Mouse (Mus musculus) midbrain, embryonic 11.5 days (tissue): Measurements from ENCODE around the gene Lca5. TPM values are rescaled to one million over a fixed set of nuclear protein-coding genes. Genes with fewer than 3 reads are reported as not detected.

Experiments
- ATAC-seq: fragments of 200-750 bp; cut with Nextera tagmentation; 2 replicates; pipeline ENCODE4 v1.8.0; 2017; ENCODE audit warnings: moderate TSS enrichment, moderate library complexity; ENCODE audit not compliant: low FRiP score
- DNase-seq: peaks from one replicate; pipeline ENCODE4 v3.0.0; 2015; ENCODE audit warnings: low spot score; ENCODE audit errors: missing footprints
- H3K27ac ChIP-seq: fragments of 300-500 bp; sonication (generic); 2 replicates; pipeline ENCODE4 v1.5.1; 2014; ENCODE audit warnings: low read depth, low read length
- H3K27me3 ChIP-seq: fragments of 300-500 bp; sonication (generic); 2 replicates; pipeline ENCODE4 v1.6.1; 2014; ENCODE audit warnings: mild to moderate bottlenecking, low read length, moderate library complexity, mixed read lengths; ENCODE audit not compliant: control insufficient read depth, insufficient read depth
- H3K36me3 ChIP-seq: fragments of 300-500 bp; sonication (generic); 2 replicates; pipeline ENCODE4 v1.6.1; 2014; ENCODE audit warnings: mild to moderate bottlenecking, low read length, moderate library complexity, mixed read lengths; ENCODE audit not compliant: control insufficient read depth, insufficient read depth
- H3K4me1 ChIP-seq: fragments of 300-500 bp; sonication (generic); 2 replicates; pipeline ENCODE4 v1.6.1; 2014; ENCODE audit warnings: low read length; ENCODE audit not compliant: control insufficient read depth, insufficient read depth
- H3K4me2 ChIP-seq: fragments of 300-500 bp; sonication (generic); 2 replicates; pipeline ENCODE4 v1.6.1; 2014; ENCODE audit warnings: mild to moderate bottlenecking, moderate library complexity
- H3K4me3 ChIP-seq: fragments of 300-500 bp; sonication (generic); 2 replicates; pipeline ENCODE4 v1.5.1; 2014; ENCODE audit warnings: low read depth, low read length
- H3K9ac ChIP-seq: fragments of 300-500 bp; sonication (generic); 2 replicates; pipeline ENCODE4 v1.6.1; 2014; ENCODE audit warnings: low read length
- H3K9me3 ChIP-seq: fragments of 300-500 bp; sonication (generic); 2 replicates; pipeline ENCODE4 v1.6.1; 2016; ENCODE audit warnings: low read length; ENCODE audit not compliant: control insufficient read depth
- WGBS: fragments of 180-500 bp; shearing (Covaris S2); extraction: QIAGEN DNeasy Blood & Tissue Kit; methylation state at CpG from one replicate; pipeline ENCODE4 v1.1.7; 2014; 5-methylcytosine and 5-hydroxymethylcytosine counted together
- polyA plus RNA-seq: library from polyadenylated mRNA; unstranded; fragments of >200 nt; fragmentation: Nextera tagmentation; extraction: Ambion mirVana; gene quantifications from 2 replicates; pipeline ENCODE4 v1.2.1, GENCODE M21; 2014

Lca5 gene
- polyA plus RNA-seq, 1 experiment from 2014 or later = 23.6 TPM

DNA sequence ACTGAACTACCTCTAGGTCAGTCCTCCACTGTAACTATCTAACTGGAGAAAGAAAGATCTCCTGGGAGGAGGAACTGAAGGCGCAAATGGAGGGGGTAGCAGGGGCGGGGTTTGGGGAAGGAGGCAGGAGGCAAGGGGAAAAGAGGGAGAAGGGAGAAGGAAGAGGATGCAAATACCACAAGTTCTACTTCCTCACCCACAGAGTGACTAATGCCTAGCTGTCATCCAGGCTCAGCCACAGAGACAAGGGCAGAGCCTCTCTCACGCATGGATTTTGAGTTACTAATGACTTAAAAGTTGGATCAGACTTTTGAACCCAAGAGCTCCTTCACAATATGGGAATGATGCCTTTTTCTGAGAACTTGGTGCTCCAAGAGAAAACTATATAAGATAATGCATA, 40.1 kb downstream of the Lca5 start:
- H3K4me1 ChIP-seq = no peaks in the 10 kb centered on the region
- H3K4me2 ChIP-seq = no peak overlapping the region
- no peaks in the 10 kb centered on the region; the same call in 1 of the 2 replicates for H3K36me3 ChIP-seq
- H3K27ac ChIP-seq = no peak overlapping the region
- no peak for ATAC-seq
- WGBS = 48% methylated on average over 3 of the region's 3 CpGs
- H3K27me3 ChIP-seq = no peaks in the 10 kb centered on the region
- H3K9ac ChIP-seq = no peak overlapping the region
- no peak overlapping the region for H3K4me3 ChIP-seq
- DNase-seq = no peak
- no peaks in the 10 kb centered on the region for H3K9me3 ChIP-seq

DNA sequence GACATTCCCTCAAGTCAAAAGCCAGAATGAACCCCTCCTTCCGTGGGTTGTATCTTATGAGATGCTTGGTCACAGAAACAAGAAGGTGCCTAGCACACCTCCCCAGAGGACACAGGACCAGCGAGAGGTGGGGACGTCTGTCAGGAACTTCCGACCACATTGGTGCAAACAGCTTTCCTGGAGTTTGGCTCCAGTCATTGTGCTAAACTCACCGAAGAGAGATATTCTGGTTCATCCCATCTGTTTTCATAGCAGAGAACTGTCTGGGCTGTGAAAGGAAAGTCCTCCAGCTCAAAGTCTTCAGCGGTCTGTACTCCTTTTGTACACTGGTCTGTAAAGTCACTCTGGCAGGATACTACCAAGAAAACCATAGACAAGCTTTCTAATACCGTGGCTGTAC, 41.5 kb downstream of the Lca5 start:
- Histone ChIP-seq H3K4me2 (no peak overlapping the region), H3K27ac (no peak overlapping the region)

DNA sequence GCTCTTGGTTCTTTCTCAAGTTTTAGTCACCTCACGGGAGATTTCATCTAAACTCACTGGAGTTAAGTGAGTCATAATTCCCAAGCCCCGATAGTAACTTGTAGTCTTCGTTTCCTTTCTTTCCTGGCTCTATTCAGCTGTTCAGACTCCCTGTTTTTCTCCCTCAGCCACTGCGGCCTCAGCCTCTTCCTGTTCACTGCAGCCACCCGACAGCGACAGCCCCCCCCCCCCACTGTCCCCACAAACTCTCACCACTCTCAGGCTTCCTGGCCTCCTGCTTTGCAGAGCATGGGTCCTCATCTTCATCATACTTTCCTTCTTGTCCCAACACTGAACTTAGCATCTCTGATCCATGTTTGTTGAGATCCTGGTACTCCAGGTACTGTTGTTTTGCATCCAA, 42.7 kb downstream of the Lca5 start:
- Histone ChIP-seq H3K4me3 (no peak overlapping the region), H3K36me3 (peaks cover 5% of the 10 kb centered on the region; the same call in 1 of the 2 replicates), H3K27ac (no peak overlapping the region), H3K9ac (no peak overlapping the region), H3K9me3 (no peaks in the 10 kb centered on the region), H3K27me3 (no peaks in the 10 kb centered on the region), H3K4me1 (no peaks in the 10 kb centered on the region), H3K4me2 (no peak overlapping the region)
- ATAC-seq (no peak), DNase-seq (peak; percentile 45)
- 73% methylated on average over 6 of the region's 6 CpGs for WGBS

More for the DNA sequence above, 41.5 kb downstream of the Lca5 start:
- ATAC-seq (no peak), DNase-seq (peak; percentile 8)
- peaks cover 5% of the 10 kb centered on the region; the same call in 1 of the 2 replicates for H3K36me3 ChIP-seq
- H3K27me3 ChIP-seq = no peaks in the 10 kb centered on the region
- no peak overlapping the region for H3K4me3 ChIP-seq
- WGBS = 94% methylated on average over 7 of the region's 7 CpGs
- H3K9me3 ChIP-seq = no peaks in the 10 kb centered on the region
- no peak overlapping the region for H3K9ac ChIP-seq
- no peaks in the 10 kb centered on the region for H3K4me1 ChIP-seq

DNA sequence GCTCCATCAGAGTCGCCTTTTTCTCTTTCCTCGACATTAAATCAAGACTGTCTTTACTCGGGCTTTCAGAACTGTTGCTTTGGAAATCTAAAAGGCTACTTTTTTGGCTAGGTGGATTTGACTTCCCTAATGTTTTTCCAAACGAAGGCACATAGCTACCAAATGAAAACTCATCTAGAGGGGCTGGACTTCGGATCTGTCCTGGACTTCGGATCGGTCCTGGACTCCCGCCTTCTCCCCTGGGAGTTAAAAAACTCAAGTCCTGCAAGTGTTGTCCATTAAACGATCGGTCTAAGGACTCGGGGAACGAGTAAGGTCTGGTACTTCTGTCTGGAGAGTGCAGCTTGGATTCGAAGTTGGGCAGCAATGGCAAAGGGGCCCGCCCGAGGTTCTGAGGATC, 45.5 kb downstream of the Lca5 start:
- Histone ChIP-seq H3K27ac (no peak overlapping the region), H3K4me1 (no peaks in the 10 kb centered on the region), H3K27me3 (no peaks in the 10 kb centered on the region), H3K9ac (no peak overlapping the region), H3K9me3 (no peaks in the 10 kb centered on the region), H3K4me3 (no peak overlapping the region), H3K36me3 (peaks cover 5% of the 10 kb centered on the region; the same call in 1 of the 2 replicates), H3K4me2 (no peak overlapping the region)
- DNase-seq (peak; percentile 54), ATAC-seq (no peak)
- WGBS = 91% methylated on average over 15 of the region's 15 CpGs

DNA sequence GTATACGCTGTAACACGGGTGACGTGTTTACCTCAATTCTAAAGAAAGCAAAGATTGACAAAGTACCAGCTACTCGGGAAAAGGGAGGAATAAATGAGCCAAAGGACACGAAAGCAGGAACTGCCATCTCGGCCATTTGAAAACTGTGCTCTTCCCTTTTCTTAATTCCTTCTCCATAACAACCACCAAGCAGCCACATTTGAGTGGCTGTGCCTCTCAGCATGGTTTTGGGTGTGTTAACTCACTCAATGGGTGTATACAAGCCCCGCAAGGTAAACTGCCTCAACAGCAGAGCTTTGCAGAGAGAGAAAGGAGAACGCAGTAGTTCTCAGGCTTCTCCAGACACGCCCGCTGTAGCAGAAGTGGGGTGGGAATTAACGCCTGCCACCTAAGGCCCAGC, 48.9 kb downstream of the Lca5 start:
- no peak for DNase-seq
- Histone ChIP-seq H3K9ac (no peak overlapping the region), H3K4me2 (no peak overlapping the region), H3K4me1 (no peaks in the 10 kb centered on the region), H3K9me3 (no peaks in the 10 kb centered on the region), H3K4me3 (no peak overlapping the region), H3K36me3 (peaks cover 5% of the 10 kb centered on the region; the same call in 1 of the 2 replicates), H3K27me3 (no peaks in the 10 kb centered on the region), H3K27ac (no peak overlapping the region)
- 83% methylated on average over 11 of the region's 11 CpGs for WGBS
- ATAC-seq = no peak

DNA sequence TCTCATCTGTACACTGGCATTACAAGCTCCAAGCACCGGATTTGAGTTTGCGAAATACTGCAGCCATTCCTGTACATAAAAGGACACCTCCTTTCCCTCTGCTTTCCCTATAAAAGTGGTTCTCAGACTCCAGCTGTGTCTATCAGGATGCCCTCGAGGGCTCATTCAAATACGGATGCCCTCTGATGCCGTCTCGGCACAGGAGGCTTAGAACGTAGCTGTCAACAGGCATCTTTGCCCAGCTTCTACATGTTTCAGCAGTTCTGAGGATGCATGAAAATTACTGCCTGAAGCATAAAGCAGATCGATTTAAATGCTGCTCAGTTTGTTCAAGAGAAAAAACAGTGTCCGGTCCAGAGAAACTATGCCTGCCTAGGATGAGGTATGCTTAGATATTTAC, 51.4 kb downstream of the Lca5 start:
- no peaks in the 10 kb centered on the region for H3K36me3 ChIP-seq
- no peak overlapping the region for H3K27ac ChIP-seq
- H3K9me3 ChIP-seq = no peaks in the 10 kb centered on the region
- 86% methylated on average over 9 of the region's 9 CpGs for WGBS
- H3K4me2 ChIP-seq = no peak overlapping the region
- no peaks in the 10 kb centered on the region for H3K4me1 ChIP-seq
- H3K4me3 ChIP-seq = no peak overlapping the region
- no peak for DNase-seq
- no peak for ATAC-seq
- H3K9ac ChIP-seq = no peak overlapping the region
- no peaks in the 10 kb centered on the region for H3K27me3 ChIP-seq

DNA sequence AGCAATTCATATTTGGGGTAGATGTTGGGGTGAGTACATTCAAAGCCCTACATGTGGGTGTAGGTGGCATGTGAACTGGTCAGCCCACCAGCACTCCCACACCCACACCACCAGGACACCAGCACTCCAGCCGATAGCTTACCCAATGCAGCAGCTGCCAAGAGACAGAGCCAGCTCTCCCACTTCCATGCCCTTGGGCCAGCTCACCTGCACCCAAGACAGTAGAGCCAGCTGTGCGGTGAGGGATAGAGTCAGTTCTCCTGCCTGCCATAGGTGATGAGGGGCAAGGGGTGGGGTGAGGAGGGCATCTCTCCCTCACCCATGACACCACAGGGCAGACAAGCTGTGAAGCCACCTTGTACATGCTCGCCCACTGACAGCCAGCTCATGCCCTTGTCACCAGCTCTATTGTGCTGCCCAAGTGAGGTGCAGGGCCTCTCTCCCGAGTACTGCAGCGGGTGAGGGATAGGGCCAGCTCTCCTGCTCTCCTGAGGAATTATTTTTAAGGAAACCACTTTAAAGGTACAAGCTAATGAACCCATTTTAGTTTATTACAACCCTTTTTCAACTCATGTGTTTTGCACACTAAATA, 54.6 kb downstream of the Lca5 start:
- no peak for ATAC-seq
- no peak overlapping the region for H3K27ac ChIP-seq
- 76% methylated on average over 5 of the region's 5 CpGs for WGBS
- no peaks in the 10 kb centered on the region for H3K4me1 ChIP-seq
- DNase-seq = peak; percentile 61
- no peak overlapping the region for H3K4me3 ChIP-seq
- H3K4me2 ChIP-seq = no peak overlapping the region
- H3K9me3 ChIP-seq = no peaks in the 10 kb centered on the region
- no peaks in the 10 kb centered on the region for H3K36me3 ChIP-seq
- no peaks in the 10 kb centered on the region for H3K27me3 ChIP-seq
- no peak overlapping the region for H3K9ac ChIP-seq

DNA sequence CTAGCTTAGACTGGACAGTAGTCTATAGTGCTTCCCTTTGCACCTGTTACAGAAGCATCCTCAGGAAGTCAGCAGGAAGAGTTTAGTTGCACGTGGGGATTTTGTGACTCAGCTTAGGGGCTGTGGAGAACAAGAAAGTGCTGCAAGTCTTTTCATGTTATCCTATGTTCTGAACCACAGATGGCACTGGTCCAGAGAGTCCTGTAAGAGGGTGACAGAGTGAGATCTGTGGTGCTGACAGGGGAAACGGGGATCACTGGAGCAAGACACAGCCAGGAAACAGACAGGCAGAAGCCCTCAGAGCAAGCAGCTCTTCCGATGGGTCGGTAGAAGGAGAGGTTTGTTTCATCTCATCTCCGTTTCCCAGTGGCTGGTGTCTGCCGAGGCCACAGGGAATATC, 55.6 kb downstream of the Lca5 start:
- ATAC-seq (no peak), DNase-seq (no peak)
- Histone ChIP-seq H3K27ac (no peak overlapping the region), H3K27me3 (no peaks in the 10 kb centered on the region), H3K4me1 (no peaks in the 10 kb centered on the region), H3K9me3 (no peaks in the 10 kb centered on the region), H3K36me3 (no peaks in the 10 kb centered on the region), H3K4me2 (no peak overlapping the region), H3K4me3 (no peak overlapping the region), H3K9ac (no peak overlapping the region)
- 79% methylated on average over 6 of the region's 6 CpGs for WGBS

DNA sequence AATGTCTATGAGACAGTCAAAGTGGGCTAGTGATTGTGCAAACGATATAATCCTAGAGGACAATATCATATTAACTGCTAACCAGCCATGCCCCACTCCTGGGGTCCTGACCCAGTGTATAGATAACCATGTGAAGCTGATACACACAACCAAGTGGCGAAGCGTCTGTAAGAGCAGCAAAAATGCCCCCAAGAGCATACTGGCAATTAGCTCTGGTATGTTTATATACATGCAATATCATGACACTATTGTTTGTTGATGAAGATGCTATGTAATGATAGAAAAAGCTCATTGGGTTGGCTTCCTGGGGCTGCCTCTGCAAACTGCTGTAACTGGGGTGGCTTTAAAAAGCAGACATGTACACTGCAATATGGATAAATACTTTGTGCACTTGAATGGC, 57.7 kb downstream of the Lca5 start:
- DNase-seq (peak; percentile 66), ATAC-seq (no peak)
- H3K4me2 ChIP-seq = no peak overlapping the region
- H3K36me3 ChIP-seq = no peaks in the 10 kb centered on the region
- H3K27ac ChIP-seq = no peak overlapping the region
- H3K4me1 ChIP-seq = no peaks in the 10 kb centered on the region
- 77% methylated on average over 3 of the region's 3 CpGs for WGBS
- H3K4me3 ChIP-seq = no peak overlapping the region
- no peak overlapping the region for H3K9ac ChIP-seq
- no peaks in the 10 kb centered on the region for H3K9me3 ChIP-seq
- no peaks in the 10 kb centered on the region for H3K27me3 ChIP-seq
